Mouse (Mus musculus) adrenal gland, postnatal 25 days (tissue): ENCODE measurements around the gene Arhgap6. TPM values are rescaled to one million over a fixed set of nuclear protein-coding genes. Genes with fewer than 3 reads are reported as not detected.

Experiments
- DNase-seq: peaks from one replicate; pipeline ENCODE4 v3.0.0; 2021; ENCODE audit warnings: mixed read lengths
- long read RNA-seq: library from polyadenylated mRNA; stranded (forward); transcript quantifications from one replicate; pipeline ENCODE4 v2.0.0, GENCODE M21; 2021
- total RNA-seq: library from RNA; stranded (reverse); gene quantifications from 2 replicates; pipeline ENCODE4 v1.2.3, GENCODE M21; 2021

Arhgap6 gene
- 1.4 and 1.5 TPM in 2 replicates for total RNA-seq
- long read RNA-seq, full-length matches to known transcripts, result 1 of 2 reads
- long read RNA-seq, partial matches to known transcripts, result 1 of 2 reads
- long read RNA-seq, other reads (novel, unspliced or antisense), result 0 of 2 reads

DNA sequence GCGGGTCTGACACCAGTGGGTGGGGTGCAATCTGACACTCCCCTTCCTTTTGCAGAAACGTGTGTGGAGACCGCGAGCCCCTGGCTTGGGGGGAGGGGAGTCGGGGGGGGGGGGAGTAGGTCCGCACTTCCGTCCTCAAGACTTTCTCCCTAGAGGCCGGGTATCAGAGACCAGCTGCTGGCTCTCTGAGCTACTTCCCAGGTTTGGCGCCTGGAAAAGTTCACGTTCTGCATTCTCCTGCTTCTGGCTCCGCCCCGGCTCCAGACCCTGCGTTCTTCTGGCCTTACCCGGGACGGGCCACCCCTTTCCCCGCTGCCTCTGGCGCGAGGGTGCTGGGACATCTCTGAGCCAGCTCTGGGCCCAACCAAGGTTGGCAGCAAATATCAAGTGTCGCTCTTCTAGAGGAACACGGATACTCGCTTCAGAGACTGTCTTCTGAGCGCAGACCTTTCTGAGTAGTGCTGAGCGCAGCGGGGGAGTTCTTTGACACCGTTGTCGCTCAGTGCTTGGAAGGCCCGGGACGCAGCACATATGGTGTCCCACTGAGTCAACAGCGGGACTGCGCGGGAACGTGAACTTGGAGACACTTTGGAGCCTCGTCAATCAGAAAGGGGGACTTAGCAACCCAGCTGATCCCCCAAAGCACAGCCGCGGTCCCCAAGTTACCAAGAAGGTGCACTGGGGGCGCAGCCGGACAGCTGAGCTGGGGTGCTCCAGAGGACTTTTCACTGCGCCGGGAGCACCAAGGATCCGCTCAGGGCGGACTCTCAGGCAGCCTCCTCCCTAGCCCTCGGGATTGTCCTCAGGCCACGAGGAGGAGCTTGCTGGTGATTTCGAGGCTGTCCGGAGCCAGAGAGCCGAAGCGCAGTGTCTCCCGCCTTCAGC is at the start of gene Arhgap6:
Gene Arhgap6 (plus strand): TSS at position 126 of the 885 bp plus-strand sequence.
- peak; percentile 34 for DNase-seq

- no peak for DNase-seq
Observed at GRCm38 (mm10) chrX:168747011-168747410, 47.9 kb upstream of the Arhgap6 start.

DNA sequence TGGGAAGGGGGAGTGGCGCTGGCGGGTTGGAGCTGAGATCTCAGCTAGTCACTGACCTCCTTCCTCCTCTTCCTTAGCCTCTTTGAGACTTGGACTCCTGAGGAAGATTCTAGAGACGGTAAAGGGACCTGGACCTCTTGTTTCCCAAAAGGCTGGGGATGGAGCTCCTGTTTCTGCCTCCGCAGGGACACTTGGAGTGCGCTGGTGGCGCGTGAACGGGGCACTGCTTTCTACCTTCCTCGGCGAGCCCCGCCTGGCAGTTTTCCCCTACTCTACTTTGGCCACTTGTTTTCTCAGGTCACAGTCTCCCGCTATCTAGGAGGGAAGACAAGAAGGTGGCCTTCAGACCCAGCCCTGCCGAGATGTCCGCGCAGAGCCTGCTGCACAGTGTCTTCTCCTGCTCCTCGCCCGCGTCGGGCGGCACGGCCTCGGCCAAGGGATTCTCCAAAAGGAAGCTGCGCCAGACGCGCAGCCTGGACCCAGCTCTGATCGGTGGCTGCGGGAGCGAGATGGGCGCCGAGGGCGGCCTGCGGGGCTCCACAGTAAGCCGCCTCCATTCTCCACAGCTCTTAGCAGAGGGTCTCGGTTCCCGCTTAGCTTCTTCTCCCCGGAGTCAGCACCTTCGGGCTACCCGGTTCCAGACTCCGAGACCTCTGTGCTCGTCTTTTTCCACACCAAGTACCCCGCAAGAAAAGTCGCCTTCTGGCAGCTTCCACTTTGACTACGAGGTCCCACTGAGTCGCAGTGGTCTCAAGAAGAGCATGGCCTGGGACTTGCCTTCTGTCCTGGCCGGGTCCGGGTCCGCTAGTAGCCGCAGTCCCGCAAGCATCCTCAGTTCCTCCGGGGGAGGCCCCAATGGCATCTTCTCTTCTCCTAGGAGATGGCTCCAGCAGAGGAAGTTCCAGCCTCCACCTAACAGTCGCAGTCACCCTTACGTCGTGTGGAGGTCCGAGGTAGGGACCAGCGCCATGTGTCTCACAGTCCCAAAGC is 1.3 kb downstream of the Arhgap6 start:
- DNase-seq, result peak; percentile 17

- no peak for DNase-seq
Observed at GRCm38 (mm10) chrX:168804677-168805076, 9.8 kb downstream of the Arhgap6 start.

- no peak for DNase-seq
Observed at GRCm38 (mm10) chrX:168810513-168811265, 15.8 kb downstream of the Arhgap6 start.

GRCm38 (mm10) chrX:168818858-168819257 is 24.0 kb downstream of the Arhgap6 start:
- DNase-seq, result no peak

GRCm38 (mm10) chrX:168824166-168824565 is 29.3 kb downstream of the Arhgap6 start:
- DNase-seq, result no peak

- peak; percentile 3 for DNase-seq
Observed at GRCm38 (mm10) chrX:168832343-168832742, 37.4 kb downstream of the Arhgap6 start.

DNA sequence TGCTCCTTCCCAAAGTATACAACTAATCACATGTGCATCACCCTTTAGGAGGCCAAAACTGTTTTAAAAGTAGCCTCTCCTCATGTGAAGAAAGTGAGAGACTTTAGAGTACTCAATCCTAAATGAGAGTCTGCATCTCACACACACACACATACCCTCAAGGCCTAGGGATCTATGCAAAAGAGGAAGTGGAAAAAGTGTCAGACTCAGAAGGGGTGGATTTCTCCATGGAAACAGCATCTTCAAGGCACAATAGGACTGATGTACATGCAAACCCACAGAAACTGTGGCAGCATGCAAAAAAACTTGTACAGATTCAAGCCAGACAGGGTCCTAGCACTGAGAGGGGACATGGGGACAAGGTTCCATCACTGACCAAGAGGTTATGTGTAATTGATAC is 53.2 kb downstream of the Arhgap6 start:
- no peak for DNase-seq

DNA sequence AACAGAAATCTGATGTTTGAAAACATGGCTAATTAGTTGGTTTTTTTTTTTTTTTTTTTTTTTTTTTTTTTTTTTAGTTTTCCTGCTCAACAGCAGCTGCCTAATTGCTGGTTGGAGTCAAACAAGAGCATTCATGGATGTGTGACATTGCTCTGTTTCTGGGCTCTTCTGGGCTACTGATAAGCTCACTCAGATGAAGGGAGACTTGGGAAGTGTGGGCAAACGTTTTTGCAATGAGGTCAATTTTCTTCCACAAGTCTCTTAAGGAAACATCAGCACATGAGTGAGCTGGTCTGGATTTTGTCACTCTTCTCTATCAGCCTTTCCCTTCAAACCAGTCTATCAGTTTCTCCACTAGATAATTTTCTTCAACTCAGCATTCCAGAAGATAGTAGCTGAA is 79.8 kb downstream of the Arhgap6 start:
- DNase-seq, result no peak

DNA sequence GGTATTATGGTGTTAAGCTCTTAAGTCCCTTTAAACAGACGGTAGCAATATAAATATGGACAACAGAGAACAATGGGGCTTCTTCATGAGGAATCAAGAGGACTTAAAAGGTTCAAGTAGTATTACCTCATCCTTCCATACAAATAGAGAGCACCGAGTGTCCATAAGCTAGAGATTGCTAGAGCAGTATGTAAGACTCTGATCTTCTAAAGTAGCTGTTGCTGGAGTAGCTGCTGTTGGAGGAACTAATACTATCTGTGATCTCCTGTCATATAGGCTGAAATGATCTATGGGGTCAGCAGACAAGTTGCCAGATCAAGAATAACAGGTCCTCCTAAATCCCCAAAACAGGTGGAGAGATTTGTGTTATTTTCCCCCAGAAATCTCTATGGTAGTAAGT is 108.7 kb downstream of the Arhgap6 start:
- no peak for DNase-seq

DNA sequence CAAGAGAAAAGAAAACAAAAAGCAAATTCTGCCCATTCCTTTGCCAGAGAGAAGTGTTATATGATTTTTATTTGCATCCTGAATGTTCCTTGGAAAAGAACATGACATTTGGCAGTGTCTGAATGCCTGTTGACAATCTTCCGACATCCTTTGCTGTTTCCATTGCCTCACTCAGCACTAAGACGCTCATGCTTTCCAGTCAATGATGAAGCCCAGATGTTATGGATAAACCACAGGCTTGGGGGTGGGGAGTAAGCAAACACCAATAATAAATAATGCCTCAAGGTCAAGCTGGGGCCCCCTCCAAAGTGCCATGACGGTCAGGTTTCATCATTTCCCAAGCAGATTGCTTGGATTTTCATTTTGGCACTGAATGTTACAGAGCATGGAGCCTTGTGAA is 109.2 kb downstream of the Arhgap6 start:
- no peak for DNase-seq

- no peak for DNase-seq
Observed at GRCm38 (mm10) chrX:168907586-168907985, 112.7 kb downstream of the Arhgap6 start.

DNA sequence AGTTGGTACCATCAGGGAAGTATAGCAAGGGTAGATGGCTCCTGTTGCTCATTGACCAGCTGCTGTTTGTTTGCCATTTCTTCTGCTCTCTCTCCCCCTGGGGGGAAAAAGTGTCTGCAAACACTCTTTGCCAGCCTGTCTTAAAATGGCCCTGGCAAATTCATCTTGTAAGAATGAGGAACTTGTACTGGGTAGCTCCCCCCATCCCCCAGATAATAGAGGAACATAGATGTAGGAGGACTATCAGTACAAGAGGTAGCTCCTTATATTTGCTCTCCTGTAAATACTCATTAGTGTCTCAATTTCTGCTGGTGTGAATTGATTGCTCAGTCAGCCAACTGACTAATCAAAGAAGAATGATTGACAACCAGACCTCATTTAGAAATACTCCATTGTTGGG is 118.6 kb downstream of the Arhgap6 start:
- DNase-seq, result no peak

DNA sequence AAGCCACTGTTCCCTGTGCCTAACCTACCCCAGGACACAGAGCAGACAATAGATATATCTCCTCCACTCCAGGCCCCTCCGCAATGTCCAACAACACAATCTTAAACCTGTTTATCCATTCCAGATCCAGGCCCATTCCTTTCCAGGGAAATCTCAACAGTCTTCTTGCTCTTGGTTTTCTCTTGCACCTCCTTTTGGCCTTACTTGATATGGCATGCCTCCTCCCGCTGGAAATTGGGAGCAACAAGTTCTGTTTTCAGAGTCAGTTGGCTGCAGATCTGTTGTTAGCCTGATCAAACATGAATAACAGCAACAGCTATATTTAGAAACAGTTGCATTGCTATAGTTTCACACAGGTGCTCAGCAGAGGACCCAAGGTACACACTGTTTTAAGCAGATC is 126.0 kb downstream of the Arhgap6 start:
- no peak for DNase-seq

- no peak for DNase-seq
Observed at GRCm38 (mm10) chrX:168932420-168932819, 137.5 kb downstream of the Arhgap6 start.

DNA sequence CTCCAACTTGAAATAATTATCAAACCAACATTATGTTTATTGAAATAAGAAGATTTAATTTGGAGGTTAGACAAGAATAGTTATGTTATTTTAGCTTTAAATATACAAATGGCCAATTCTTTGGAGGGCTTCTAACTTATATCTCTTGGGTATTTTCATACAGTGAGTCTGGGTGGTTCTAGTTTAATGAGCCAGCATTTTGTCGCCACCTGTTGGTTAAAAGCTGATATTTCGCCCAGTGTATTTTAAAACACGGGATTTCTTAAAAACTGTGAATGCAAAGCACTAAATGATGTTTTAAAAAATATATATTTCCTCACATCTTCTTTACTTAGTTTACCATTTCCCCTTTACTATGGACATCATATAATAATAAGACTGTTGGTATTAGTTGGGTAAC is 140.5 kb downstream of the Arhgap6 start:
- peak; percentile 1 for DNase-seq

- peak; percentile 21 for DNase-seq
Observed at GRCm38 (mm10) chrX:168937941-168938340, 143.0 kb downstream of the Arhgap6 start.

DNA sequence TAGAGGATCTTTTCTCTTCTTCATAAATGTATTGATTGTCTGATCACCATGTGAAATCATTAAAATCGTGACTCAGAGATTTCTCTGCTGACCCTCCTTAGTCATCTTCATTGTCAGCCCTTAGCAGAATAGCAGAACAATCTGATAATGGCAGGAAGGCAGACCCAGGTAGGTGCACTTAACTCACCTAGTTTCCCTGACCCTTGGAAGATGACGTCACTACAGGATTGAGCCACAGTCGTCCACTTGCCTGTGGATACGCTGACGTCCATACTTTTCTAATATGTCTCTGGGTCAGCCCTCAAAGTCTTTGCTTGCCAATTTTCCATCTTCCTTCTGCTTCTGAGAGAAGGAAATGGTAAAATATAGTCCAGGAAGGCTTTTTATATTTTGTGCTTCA is 146.8 kb downstream of the Arhgap6 start:
- DNase-seq, result no peak

- DNase-seq, result no peak
Observed at GRCm38 (mm10) chrX:168943217-168943616, 148.3 kb downstream of the Arhgap6 start.

DNA sequence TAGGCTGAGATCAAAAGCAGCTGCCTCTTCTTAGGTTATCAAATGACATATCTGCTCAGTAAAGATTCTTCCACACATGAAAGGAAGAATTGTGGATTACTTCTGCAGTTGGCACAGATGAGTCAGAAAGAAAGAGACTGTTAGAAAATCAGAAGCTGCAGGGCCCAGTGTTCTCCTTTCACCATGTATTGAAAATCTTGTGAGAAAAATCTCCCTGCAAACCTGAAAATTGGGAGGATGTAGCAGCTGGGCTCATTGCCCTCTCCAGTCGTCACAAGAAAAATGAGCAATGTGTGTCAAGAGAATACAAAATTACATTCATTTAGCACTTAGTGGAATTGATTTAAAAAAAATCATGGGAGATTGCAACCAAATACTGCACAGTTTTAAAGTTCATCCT is 180.5 kb downstream of the Arhgap6 start:
- no peak for DNase-seq

DNA sequence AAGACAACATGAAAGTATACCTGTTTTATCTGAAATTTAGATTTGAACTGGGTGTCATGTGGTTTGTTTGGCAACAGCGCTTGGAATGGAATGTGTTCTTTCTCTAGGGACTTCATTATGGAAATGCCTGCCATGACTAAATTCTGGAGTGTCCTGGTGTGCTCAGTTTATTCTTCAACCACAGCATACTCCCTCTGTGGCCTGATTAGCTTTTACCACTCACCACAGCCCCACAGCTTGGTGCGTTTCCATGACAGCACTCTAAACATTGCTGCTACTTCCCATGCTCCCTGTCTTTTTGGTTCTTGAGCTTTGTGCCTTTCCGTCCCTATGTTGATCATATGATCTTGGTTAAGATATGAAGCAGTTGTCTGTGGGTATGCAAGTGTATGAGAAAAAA is 182.9 kb downstream of the Arhgap6 start:
- DNase-seq, result no peak
